Mouse (Mus musculus) layer of hippocampus, postnatal 10 days (tissue): ENCODE data around the gene Serpinb1a. TPM values are rescaled to one million over a fixed set of nuclear protein-coding genes. Genes with fewer than 3 reads are reported as not detected.

Experiments
- DNase-seq, 2 experiments: peaks; one replicate each; pipeline ENCODE4 v3.0.0; 2021; ENCODE audit warnings: low spot score in 2 of 2
- total RNA-seq, 2 experiments: library from RNA; stranded (reverse); gene quantifications; 2 replicates each; pipeline ENCODE4 v1.2.3; 2021

Serpinb1a gene
- total RNA-seq, 2 experiments from 2014 or later, result 0.40 to 0.62 TPM

DNA sequence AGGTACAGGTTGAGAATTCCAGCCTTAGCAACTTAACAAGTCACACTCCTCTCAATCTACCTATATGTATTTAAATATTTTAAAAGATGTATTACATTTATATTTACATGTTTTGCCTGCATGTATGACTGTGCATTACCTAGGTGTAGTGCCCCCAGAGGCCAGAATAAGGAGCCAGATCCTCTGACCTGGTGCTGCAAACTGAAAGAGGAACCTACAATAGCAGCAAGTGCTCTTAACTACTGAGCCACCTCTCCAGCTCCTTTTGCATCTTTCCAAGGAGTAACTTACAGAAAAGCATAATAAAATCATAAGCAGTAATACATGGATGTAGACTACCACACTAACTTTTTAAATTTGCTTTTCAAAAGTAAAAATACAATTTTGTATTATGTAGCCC is 50.1 kb downstream of the Serpinb1a start:
- no peak for DNase-seq

GRCm38 (mm10) chr13:32799131-32799530 is 51.9 kb downstream of the Serpinb1a start:
- no peak for DNase-seq

GRCm38 (mm10) chr13:32797085-32797484 is 53.9 kb downstream of the Serpinb1a start:
- DNase-seq, result no peak

DNA sequence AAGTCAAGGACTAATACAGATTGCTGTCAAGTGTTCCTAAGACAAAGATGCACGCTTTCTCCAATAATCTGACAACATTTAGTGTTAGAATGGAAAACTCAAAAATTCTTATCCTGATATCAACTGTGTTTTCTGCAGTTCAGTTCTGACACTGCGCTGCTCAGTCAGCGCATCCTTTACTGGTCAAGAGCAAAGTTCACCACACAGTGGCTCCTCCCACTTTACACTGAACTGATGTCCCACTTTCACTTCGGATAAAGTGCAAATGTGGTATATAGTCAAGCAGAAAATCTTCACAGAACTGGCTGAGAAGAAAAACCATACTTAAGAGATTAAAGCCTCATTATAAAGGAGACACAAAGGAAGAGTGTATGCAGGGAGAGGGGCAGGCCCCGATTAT is 55.8 kb downstream of the Serpinb1a start:
- no peak for DNase-seq

GRCm38 (mm10) chr13:32794619-32795018 is 56.4 kb downstream of the Serpinb1a start:
- no peak for DNase-seq

Other genes starting within 250 kb of the Serpinb1a start
- gene Mylk4, start 67.2 kb downstream of the Serpinb1a start, total RNA-seq, result 1 to 10 TPM in 1 of 2 experiments, under 1 TPM in 1; 0.73 to 1.0 TPM
- gene Wrnip1, start 49.1 kb downstream of the Serpinb1a start, total RNA-seq, result 10 to 100 TPM; 57.9 to 58.4 TPM
- gene D930007J09Rik, start 48.3 kb downstream of the Serpinb1a start, total RNA-seq, result 1 to 10 TPM; 1.4 to 1.9 TPM
- gene Serpinb1c, start 47.0 kb upstream of the Serpinb1a start, total RNA-seq, result under 1 TPM in 1 of 2 experiments, not detected in 1; 0.36 TPM
- 1 to 10 TPM; 2.6 to 2.9 TPM for gene Serpinb6b, start 114.0 kb upstream of the Serpinb1a start, total RNA-seq
- 1 to 10 TPM; 5.4 to 6.3 TPM for gene Serpinb9, start 152.1 kb upstream of the Serpinb1a start, total RNA-seq
- gene Serpinb9b, start 176.2 kb upstream of the Serpinb1a start, total RNA-seq, result not detected
- 1 to 10 TPM; 1.2 to 1.3 TPM for gene Serpinb1b, start 227.4 kb upstream of the Serpinb1a start, total RNA-seq